Mouse (Mus musculus) monocyte, adult 5-6 weeks (primary cell): ENCODE measurements around the gene Cnnm1. TPM values are rescaled to one million over a fixed set of nuclear protein-coding genes. Genes with fewer than 3 reads are reported as not detected.

ENCODE experiments used
- ATAC-seq: fragments of 153-309, 156-312 bp; replicated peaks from 2 replicates; pipeline ENCODE4 v1.8.0; 2017; ENCODE audit warnings: mild to moderate bottlenecking; ENCODE audit not compliant: low TSS enrichment, insufficient number of reproducible peaks, severe bottlenecking, poor library complexity, low FRiP score
- total RNA-seq: library from RNA; stranded (forward); fragments of 200-1000, 200-491, 200-594 nt; gene quantifications from 3 replicates; pipeline ENCODE4 v1.2.3, GENCODE M21; 2017

Cnnm1 gene
- total RNA-seq, 1 experiment from 2014 or later: not detected

- peak; percentile 92 for ATAC-seq
Observed at GRCm38 (mm10) chr19:43524187-43525103, 84.2 kb downstream of the Cnnm1 start, which contains the start of gene Got1. Gene Got1, minus strand, starts transcription at chr19:43524605.

GRCm38 (mm10) chr19:43525104-43525482 is 84.9 kb downstream of the Cnnm1 start:
- no peak for ATAC-seq

- no peak for ATAC-seq
Observed at GRCm38 (mm10) chr19:43525566-43525965, 85.3 kb downstream of the Cnnm1 start.

- no peak for ATAC-seq
Observed at GRCm38 (mm10) chr19:43526025-43526424, 85.8 kb downstream of the Cnnm1 start.

GRCm38 (mm10) chr19:43527131-43527530 is 86.9 kb downstream of the Cnnm1 start:
- no peak for ATAC-seq

- ATAC-seq: no peak
Observed at GRCm38 (mm10) chr19:43528056-43528587, 87.9 kb downstream of the Cnnm1 start.

GRCm38 (mm10) chr19:43530197-43530770 is 90.0 kb downstream of the Cnnm1 start:
- peak; percentile 90 for ATAC-seq

GRCm38 (mm10) chr19:43530921-43531320 is 90.7 kb downstream of the Cnnm1 start:
- no peak for ATAC-seq

GRCm38 (mm10) chr19:43535372-43535771 is 95.1 kb downstream of the Cnnm1 start:
- ATAC-seq: no peak

- no peak for ATAC-seq
Observed at GRCm38 (mm10) chr19:43546337-43547117, 106.3 kb downstream of the Cnnm1 start.

Other genes starting within 250 kb of the Cnnm1 start
- not detected in 3 replicates for gene Hpse2, start 52.1 kb upstream of the Cnnm1 start, total RNA-seq
- 8.9 to 15.1 TPM (median 11.3 TPM) in 3 replicates for gene Got1, start 84.2 kb downstream of the Cnnm1 start, total RNA-seq
- not detected in 3 replicates for gene Nkx2-3, start 171.9 kb downstream of the Cnnm1 start, total RNA-seq
- gene Slc25a28, start 234.4 kb downstream of the Cnnm1 start, total RNA-seq: 68.7 to 103 TPM (median 101 TPM) in 3 replicates
- 1.5 to 10.0 TPM (median 6.4 TPM) in 3 replicates for gene Entpd7, start 249.2 kb downstream of the Cnnm1 start, total RNA-seq